Mouse (Mus musculus): ENCODE data around the gene Llph.

The Llph gene

DNA sequence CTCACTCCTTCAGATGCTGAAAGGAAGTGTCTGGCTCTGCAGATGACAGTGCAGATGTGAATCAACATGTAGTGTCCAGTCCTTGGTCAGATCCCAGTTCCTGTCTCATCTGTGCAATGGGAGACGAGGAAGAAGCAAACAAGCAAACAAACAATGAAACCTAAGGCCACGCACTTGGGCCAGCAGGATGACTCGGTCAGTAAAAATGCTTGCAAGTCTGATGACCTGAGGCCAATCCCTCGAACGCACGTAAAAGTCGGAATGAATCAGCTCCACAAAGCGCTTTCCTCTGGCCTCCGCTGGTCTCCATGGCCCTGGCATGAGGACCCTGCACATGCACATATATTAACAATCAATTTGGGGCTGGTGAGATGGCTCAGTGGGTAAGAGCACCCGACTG, 7.9 kb upstream of the Llph start:
- no peak for DNase-seq (ENCODE audit: extremely low spot score, low spot score)

DNA sequence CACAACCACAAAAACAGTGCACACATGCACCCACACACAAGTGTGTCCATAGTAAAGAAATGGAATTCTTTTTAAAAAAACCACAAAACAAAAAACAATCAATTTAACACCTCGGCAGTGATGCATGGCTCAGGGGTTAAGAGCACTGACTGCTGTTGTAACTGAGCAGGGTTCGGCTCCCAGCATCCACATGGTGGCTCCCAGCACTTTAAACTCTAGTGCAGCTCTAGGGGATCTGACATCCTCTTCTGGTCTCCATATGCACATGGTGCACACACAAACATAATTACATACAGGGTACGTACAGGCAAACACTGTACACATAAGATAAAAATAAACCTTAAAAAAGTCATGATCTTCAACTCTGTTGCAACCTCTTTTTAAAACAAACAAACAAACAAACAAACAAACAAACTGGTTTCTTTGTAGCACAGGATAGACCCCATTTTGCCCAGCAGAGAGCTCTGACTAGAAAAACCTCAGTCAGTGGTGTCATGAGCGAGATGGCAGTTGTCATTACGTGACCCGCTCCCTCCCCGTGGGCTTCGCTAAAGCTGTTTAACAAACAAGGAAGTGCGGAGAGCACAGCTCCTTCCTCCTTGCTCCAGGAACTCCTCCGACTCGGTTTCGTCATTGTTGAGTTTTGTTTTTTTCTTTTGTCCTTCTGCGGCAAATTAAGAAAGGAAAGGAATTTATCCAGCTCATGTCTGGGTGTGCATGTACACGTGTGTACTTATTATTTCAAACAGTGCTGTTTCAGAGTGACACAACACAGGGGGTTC, 7.1 kb upstream of the Llph start:
- DNase-seq (ENCODE audit: extremely low spot score, low spot score): no peak

DNA sequence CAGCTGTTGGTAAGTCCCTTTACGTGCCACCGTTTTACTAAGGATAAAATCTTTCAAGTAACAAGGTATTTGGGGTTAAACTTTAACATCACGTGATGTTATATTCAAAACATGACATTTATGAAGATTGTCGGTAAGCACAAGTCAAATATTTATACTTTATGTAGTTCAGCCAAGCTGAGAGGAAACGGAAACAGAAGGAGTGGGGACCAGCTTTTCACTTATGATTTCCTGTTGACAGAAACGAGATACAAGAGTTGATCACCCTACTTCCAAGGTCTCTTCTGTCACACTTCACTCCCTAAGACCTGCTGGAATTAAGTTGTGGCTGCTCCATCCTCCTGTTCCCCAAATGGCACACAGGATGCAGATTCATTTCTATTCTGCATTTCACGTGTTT, 6.1 kb upstream of the Llph start:
- DNase-seq (ENCODE audit: extremely low spot score, low spot score): no peak

DNA sequence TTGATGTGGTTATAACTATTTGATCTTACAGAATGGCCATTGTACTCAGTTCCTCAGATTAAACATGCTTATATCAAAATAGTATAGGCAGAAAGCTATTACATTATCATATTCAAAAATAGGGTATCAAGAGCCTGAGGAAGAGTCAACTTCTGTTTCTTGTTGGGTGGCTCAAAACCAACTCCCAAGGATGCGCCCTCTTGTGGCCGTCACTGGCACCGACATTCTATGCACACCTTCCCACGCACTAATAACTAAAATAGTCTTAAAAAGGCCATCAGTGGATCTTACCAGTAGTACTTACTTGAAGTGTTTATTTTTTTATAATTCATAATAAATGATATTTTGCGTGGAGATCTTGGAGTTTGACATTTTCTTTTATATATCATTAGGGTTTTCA, 4.8 kb downstream of the Llph start:
- peak; percentile 66 for DNase-seq (ENCODE audit: extremely low spot score, low spot score)

DNA sequence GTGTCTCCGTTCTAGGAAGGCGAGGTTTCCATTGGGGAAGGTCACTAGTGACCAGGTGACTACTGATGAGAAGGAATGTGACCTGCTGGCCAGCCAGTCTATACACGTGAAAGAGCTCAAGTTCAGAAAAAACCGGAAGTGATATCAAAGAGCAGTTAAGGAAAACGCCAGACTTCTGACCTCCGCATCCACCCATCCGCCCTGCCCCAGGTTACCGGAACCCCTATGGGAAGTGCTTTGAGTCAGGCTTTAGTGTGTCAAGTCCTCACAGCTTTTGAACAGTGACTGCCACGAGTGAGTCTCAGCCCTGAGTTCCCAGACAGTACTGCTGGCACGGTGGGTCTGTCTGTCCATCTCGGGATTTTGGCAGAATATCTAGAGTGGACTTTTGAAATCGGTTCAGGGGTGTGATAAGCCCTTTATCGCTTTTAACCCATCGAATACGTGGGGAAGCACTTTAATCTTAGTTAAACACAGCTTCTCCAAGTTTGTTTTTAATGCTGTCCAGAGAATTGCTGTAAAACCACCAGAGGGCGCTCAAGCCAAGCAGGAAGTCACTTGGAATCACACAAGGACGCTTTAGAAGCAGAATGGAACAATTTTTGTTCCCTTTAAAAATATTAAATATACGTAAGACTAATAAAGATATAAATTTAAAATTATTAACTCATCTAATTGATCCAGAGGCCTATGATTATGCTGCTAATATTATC, 6.9 kb downstream of the Llph start:
- DNase-seq (ENCODE audit: extremely low spot score, low spot score): peak; percentile 68

DNA sequence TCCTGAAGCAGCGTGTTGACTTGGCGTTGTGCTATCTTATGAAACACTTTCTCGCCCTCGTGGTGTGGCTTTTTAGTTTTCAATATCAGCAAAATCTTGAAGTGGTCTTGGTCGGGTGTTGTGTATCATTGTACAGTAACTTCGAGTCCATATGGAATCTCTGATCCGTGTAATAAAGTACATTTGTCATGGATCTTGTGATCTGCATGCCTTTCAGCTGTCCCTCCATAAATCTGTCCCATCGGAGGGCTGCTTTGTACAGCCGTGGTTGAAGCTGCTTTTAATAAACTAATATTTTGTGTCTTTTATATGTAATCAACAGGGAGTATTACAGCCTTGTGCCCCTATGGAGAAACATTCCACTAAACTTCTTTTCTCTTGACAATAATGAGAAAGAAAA, 10.0 kb downstream of the Llph start:
- DNase-seq (ENCODE audit: extremely low spot score, low spot score): no peak

DNA sequence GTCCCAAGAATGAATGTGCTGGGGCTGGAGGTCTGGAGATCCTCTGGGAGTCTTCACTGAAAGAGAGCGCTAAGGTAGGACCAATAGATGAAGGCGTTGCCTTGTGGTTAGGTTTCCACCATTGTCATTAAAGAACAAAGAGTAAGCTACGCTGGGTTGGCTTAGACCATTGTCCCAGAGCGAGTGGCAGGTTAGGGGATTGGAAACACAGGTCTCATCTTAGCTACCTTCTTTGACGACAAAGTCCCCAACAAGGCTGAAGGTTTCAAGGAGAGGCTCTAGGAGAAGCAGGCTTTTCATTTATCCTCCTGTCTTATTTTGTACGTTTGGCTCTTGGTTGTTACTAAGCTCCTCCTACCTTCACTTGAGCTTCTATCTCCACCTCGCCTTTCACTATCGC, 11.4 kb downstream of the Llph start:
- DNase-seq (ENCODE audit: extremely low spot score, low spot score): no peak

DNA sequence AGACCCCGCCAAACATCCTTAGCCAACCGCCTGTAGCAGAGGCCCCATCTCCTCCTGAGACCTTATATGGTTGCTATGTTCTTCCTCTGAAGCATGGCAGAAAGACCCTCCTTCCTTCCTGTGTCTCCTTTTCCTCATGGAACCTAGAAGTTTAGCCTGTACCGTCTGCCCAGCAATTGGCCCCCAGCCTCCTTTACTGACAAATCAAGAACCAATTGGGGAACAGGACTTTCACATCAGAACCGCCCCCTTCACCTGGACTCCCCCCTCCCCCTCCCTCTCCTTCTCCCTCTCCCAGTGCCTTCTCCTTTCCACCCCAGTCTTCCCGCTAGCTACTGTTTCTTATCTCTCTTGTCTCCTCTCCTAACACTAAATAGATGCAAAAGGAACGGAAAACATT, 12.6 kb downstream of the Llph start:
- no peak for DNase-seq (ENCODE audit: extremely low spot score, low spot score)

DNA sequence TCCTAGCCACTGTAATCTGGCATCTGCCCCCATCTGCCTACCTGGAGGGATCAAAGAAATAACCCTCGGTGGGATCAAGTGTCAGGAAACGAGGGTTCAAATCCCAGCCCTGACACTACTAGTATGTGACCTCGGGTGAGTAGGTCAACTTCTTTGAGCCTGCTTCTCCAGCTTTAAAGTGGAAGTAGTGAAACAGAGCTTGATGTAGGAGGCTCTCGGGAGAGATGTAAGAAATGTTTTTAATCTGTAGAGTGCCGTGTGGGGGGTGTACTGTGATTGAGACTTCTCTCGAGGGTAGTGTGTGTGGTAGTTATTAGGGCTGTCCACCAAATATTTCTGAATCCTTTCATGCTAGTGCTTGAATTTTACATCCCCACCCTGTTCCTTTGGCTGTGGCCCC, 15.6 kb downstream of the Llph start:
- no peak for DNase-seq (ENCODE audit: extremely low spot score, low spot score)

DNA sequence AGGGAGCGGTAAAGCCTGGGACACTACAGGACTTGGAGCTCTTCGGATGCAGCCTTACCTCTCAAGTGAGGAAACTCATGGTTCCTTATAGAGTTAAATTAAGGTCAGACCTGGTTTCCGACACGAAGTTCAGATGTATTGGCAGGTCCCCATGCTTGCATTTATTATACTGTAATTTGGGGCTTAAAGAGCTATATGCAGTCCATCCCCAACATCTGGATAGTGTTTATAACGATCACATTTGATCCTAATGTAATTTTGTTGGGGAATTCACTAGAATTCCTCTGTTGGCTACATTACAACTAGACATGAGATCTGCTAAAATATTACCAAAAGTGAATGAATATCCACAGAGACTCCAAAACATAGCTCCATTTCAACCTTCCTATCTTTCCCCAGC, 18.8 kb downstream of the Llph start:
- DNase-seq (ENCODE audit: extremely low spot score, low spot score): no peak

DNA sequence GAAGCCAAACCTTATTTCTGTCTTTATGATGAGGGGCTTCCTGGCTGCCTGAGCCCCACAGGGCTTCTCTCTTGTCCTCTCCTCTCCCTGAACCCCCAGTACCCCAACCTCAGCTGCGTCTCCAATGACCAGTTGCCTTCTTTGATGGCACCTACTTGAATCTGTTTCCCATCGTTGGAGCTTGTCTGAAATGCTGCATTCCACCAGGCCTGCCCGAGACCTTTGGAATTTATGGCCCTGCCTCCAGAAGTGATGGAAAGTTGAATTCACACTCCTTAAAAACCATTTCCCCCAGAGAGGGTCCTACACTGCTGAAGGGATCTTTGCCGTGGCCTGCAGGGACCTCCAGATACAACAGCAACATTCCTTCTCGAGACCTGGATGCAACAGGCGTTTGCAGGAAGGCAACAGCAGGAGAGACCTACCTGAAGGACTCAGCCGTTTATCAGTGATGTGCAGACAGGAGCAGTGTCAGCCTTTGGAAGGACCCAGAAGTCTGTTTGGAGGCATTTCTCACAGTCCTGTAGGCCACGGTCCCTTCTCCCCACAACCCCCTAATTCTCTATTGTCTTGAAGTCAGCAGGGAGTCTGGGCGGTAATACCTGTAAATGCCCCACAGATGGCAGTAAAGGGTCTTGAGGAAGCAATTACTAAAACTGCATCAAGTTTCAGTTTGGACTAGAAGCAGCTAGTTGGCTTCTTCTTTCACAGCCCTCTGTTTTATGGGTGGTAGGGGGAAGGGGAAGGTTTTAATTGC, 20.3 kb downstream of the Llph start:
- peak; percentile 64 for DNase-seq (ENCODE audit: extremely low spot score, low spot score)

DNA sequence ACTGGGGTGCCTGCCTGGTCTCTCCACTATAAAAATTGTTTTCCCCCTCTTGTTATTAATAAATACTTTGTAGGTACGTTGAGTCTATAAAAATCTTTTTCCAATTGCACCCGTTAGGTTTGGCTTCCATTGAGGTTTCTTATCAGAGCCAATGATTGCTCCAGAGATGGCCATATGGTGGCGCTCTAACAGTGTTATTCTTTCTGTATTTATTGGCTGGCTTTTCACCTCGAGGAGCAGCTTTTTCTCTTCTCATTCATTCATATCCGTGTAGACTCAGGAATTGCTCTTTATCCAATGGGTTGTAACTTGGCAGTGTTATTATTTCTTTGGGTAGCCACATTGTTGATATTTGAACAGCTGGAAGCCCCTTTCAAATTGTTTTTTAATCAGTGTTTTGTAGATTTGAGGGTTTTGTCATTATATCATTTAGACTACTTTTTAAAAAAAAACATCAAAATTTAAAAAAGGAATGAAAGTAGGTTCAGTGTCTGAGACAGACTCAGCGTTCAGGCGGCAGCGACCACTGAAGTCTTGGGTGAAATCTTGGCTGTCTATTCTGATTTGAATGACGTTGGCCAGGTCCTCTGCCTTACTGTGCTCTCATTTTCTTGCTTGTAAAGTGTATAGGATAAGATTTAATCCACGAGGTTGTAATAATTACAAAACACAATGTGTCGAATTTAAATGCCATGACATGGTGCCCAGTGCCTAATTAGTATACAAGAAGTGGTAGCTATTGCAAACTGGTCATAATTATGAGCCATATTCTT, 24.2 kb downstream of the Llph start:
- DNase-seq (ENCODE audit: extremely low spot score, low spot score): no peak

DNA sequence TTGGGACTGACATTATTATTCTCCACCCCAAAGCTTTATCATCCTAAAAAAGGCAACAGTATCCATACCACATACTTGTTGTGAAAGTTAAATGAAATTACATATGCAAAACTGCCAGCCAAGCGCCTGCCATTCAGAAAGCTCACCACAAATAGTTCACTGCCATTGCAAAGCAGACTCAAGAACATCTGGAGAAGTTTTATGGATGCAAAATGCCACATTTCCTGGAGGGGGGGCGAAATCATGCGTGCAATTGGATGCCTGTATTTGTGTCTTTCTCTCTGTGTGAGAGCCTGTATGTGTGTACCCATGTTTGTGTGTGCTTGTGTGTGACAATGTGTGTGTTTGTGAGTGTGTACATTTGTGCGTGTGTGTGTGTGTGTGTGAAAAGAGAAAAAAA, 24.9 kb downstream of the Llph start:
- no peak for DNase-seq (ENCODE audit: extremely low spot score, low spot score)

DNA sequence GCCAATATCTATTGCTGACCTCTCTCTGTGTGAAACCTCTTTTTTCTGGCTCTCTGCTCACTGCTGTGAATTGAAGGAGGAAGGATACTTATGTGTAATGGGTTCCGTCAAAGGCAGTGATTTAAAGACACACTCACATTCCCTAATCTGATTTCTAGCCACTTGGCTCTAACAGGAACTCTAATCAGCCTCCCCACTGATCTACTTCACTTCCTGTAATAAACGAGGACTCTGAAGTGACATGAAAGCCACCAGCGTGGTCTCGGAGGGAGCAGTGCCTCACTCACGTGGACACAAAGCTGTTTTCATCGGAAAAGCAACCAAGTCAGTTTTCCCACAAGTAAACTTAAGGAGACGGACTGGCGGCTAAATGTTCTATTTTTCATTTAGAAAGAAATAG, 25.9 kb downstream of the Llph start:
- DNase-seq (ENCODE audit: extremely low spot score, low spot score): no peak

DNA sequence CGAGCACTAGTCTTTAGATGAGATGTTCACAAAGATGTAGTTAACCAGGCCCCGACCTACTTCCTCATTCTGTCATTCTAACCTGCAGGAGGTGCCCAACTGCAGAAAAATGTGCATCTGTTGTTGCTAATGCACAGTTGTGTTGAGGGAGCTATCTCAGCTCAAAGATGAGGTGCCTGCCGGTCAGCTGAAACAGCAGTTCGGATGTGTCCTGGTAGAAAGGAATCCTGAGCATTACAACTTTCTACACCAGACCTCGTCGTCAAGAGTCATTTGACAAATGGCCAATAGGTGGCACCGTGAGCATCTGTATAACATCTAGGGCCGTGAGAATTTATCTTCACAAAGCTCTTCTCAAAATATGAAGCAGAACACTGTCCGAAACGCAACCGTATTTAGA, 30.4 kb downstream of the Llph start:
- peak; percentile 62 for DNase-seq (ENCODE audit: extremely low spot score, low spot score)

DNA sequence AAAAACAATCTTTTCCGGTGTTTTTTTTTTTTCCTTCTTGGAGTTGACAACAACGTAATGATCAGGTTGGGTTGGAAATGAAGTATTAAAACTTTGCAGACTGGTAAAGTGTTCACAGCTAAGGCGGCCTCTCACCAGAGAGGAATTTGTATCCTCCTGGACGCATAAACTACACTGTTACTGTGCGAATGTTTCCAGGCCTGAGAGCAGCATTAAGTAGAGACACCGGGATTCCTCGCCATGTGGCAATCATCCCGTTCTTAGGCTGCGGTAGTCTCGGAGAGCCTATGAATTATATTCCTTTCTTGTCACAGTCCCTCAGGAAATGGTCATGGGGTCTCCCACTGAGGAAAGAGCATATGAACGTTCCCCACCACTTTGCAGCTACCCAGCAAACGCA, 40.9 kb downstream of the Llph start:
- DNase-seq (ENCODE audit: extremely low spot score, low spot score): no peak

DNA sequence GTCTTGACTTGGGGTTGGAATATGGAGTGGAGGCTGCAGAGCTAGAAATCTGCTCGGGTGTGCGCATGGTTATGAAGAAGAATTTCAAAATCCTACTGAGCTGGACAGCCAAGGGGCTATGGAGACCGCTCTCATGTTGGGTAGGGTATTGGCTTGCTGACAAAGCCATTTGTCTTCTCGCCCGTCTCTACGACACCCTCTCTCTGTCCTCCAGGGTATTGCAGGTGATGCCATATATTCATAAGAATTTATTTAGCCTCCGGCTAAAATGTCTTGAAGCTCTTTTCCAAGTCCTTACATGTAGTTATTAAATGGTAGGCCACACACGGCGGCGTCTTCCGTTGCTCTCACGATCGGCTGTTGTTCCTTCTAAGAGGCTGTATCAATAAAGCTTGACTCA, 43.1 kb downstream of the Llph start:
- no peak for DNase-seq (ENCODE audit: extremely low spot score, low spot score)

DNA sequence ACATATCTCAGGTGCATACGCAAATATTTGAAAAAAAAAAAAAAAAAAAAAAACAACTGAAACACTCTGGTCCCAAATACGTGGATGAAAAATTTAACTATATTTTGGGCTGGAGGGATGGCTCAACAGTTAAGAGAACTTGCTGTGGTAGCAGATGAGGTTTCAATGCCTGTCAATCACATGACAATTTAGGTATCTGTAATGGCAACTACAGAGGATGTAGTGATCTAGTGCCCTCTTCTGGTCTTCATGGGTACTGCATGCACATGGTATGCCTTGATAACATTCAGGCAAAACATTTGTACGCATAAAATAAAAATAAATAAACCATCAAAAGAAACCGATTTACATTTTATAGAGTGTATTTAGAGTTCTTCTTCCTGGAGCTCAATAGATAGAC, 43.9 kb downstream of the Llph start:
- DNase-seq (ENCODE audit: extremely low spot score, low spot score): no peak

DNA sequence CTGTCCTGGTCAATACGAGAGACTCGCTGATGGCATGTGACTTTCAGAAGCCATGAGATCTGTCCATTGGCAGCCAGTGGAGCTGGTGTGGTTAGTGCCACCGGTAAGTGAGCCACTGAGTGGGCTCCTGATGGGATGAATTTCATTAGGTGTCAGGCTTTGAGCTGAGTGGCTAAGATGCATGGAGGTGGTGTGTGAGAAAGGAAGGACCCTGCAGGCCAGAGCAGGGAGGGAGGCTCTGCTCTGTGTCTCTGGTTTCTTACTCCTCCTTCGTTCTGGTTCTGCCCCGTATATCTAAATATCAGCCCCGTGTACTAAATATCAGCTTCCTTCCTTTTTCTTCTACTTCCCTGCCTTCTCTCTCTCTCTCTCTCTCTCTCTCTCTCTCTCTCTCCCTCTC, 44.4 kb downstream of the Llph start:
- no peak for DNase-seq (ENCODE audit: extremely low spot score, low spot score)

DNA sequence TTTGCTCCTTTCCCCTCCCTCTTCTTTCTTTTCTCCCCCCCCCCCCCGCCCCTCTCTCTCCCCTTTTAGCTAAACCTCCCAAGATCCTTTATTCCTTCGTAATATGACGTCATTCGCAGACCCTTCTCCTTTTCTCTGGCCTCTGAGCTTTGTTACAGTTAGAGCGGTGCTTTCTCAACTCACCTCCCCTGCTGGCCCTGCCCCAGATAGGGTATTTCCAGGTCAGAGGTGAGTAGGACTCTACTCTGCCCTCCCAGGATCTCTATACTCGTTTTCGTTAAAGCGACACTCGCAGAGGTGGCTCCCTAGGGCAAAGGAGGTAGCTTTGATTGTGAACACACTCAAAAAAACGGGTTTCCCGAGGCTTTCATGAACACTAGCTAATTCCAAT, 45.0 kb downstream of the Llph start:
- no peak for DNase-seq (ENCODE audit: extremely low spot score, low spot score)

DNA sequence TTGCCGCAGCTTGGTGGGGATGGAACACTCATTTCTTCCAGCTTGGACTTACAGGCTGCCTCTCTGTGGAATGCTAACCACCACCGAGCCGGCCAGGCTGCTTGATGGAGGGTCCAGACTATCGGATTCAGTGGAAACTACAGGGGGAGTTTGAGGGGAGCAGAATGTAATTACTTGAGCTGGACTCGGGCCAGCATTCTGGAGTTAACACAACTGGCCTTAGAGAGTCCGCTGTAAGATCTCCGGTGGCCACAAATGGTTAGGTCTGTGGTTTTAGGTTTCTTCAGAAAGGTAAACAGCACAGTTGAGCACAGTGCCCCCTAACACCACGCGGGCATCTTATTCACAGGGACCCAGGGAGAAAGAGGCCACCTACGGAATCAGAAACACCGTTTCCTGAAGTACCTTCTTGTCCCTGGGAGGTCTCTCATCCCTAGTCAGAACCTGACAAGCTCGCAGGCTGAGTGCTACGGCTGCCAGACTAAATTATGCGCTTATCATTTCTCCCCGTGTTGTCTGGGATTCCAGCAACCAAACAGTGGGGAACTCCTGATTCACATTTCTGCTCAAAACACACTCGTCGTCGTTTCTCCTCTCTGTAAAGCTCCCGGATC, 45.5 kb downstream of the Llph start:
- DNase-seq (ENCODE audit: extremely low spot score, low spot score): peak; percentile 53

Measured in neural tube, embryonic 10.5 days (tissue).